ENCODE assay signal across 24 mouse cellular contexts in genomic region chr6:66283521-66283920, GRCm38 (mm10).
"Had no signal": no experiment of that assay in that cellular context is flagged by ENCODE, and none has a peak within 500 bp of the region (broad histone marks: within the 10 kb centered on the region; RNA-seq: fewer than 3 reads in every experiment).

No protein-coding gene starts in this region.

- H3K27ac ChIP-seq: liver, embryonic 13.5 days; liver, embryonic 15.5 days; lung, embryonic 15.5 days; macrophage; midbrain, embryonic 13.5 days; midbrain, embryonic 15.5 days; neural tube, embryonic 13.5 days; neural tube, embryonic 15.5 days; stomach, embryonic 15.5 days; stomach, postnatal 0 days had no signal

- H3K4me3 ChIP-seq: liver, embryonic 13.5 days; liver, embryonic 15.5 days; lung, embryonic 15.5 days; megakaryocyte, embryonic 14.5 days; midbrain, embryonic 13.5 days; midbrain, embryonic 15.5 days; neural tube, embryonic 13.5 days; neural tube, embryonic 15.5 days; stomach, embryonic 15.5 days had no signal

- H3K4me1 ChIP-seq: liver, embryonic 13.5 days; liver, embryonic 15.5 days; lung, embryonic 15.5 days; megakaryocyte, embryonic 14.5 days; midbrain, embryonic 13.5 days; midbrain, embryonic 15.5 days; neural tube, embryonic 13.5 days; neural tube, embryonic 15.5 days; stomach, embryonic 15.5 days had no signal

- H3K4me2 ChIP-seq: liver, embryonic 13.5 days; liver, embryonic 15.5 days; lung, embryonic 15.5 days; midbrain, embryonic 11.5 days; midbrain, embryonic 13.5 days; midbrain, embryonic 15.5 days; neural tube, embryonic 13.5 days; neural tube, embryonic 15.5 days; stomach, embryonic 15.5 days had no signal

- H3K36me3 ChIP-seq: liver, embryonic 13.5 days; liver, embryonic 15.5 days; lung, embryonic 15.5 days; midbrain, embryonic 13.5 days; midbrain, embryonic 15.5 days; neural tube, embryonic 13.5 days; neural tube, embryonic 15.5 days; stomach, embryonic 15.5 days had no signal

- H3K9me3 ChIP-seq: liver, embryonic 13.5 days; liver, embryonic 15.5 days; lung, embryonic 15.5 days; midbrain, embryonic 13.5 days; midbrain, embryonic 15.5 days; neural tube, embryonic 15.5 days; stomach, embryonic 15.5 days had no signal

- ATAC-seq: liver, postnatal 0 days; lung, postnatal 0 days; midbrain, embryonic 13.5 days; midbrain, embryonic 15.5 days had no signal

- DNase-seq: liver, embryonic 13.5 days; liver, postnatal 0 days; lung, adult 2 months; lung, postnatal 14 days; lung, postnatal 36 days; retina, postnatal 1 day; right cerebral cortex, adult 18-20 months; right cerebral cortex, postnatal 25 days; right cerebral cortex, postnatal 4 days; spleen, adult 18-20 months; thymus, adult 2 months; thymus, postnatal 36 days had no signal

- H3K27me3 ChIP-seq: liver, embryonic 13.5 days; liver, embryonic 15.5 days; lung, embryonic 15.5 days; megakaryocyte, embryonic 14.5 days; midbrain, embryonic 13.5 days; midbrain, embryonic 15.5 days; neural tube, embryonic 13.5 days; neural tube, embryonic 15.5 days; stomach, embryonic 15.5 days had no signal

- H3K9ac ChIP-seq: liver, embryonic 13.5 days; liver, embryonic 15.5 days; liver, postnatal 0 days; lung, embryonic 15.5 days; midbrain, embryonic 13.5 days; midbrain, embryonic 15.5 days; neural tube, embryonic 13.5 days; neural tube, embryonic 15.5 days; stomach, embryonic 15.5 days had no signal
